In genomic region chrX:11523791-11524190, GRCm38 (mm10) we compare ENCODE assay signal across 33 mouse cellular contexts.
DNase-seq lines count a peak whose midpoint lies in the region; ATAC-seq lines count a peak whose summit lies in the region.
"Had no signal": no experiment of that assay in that cellular context is flagged by ENCODE, and none has a peak within 500 bp of the region (broad histone marks: within the 10 kb centered on the region; RNA-seq: fewer than 3 reads in every experiment).

No protein-coding gene starts in this region.

- DNase-seq in kidney, adult 18-20 months, result no peak
- DNase-seq in kidney, postnatal 4 days, result peak; percentile 7 to 15
- no peak for DNase-seq in kidney, postnatal 36 days
- peak; percentile 40 for DNase-seq in retina, adult 2 months (ENCODE audit: low read depth, low spot score)
- peak; percentile 12 for DNase-seq in yolk sac, embryonic 10.5 days (ENCODE audit: low spot score)
- no peak for DNase-seq in adrenal gland, adult 8-10 months
- no peak for DNase-seq in frontal cortex, postnatal 10 days (ENCODE audit: low spot score in 2 of 2)
- DNase-seq: adrenal gland, postnatal 14 days; cerebellum, adult 11 months; cerebellum, adult 9-10 months; cerebellum, postnatal 36 days; heart, postnatal 36 days; liver; lung, embryonic 14.5 days; lung, postnatal 14 days; right cerebral cortex, adult 18-20 months; right cerebral cortex, postnatal 4 days; thymus, adult 2 months; thymus, postnatal 36 days had no signal

- H3K9ac ChIP-seq in kidney, embryonic 14.5 days (ENCODE audit: low read depth, low read length), result no peak overlapping the region
- H3K9ac ChIP-seq: embryonic facial prominence, embryonic 12.5 days; forebrain, embryonic 15.5 days; hindbrain, embryonic 12.5 days; intestine, embryonic 15.5 days; liver, embryonic 14.5 days; lung, embryonic 14.5 days; midbrain, embryonic 12.5 days; neural tube, embryonic 12.5 days had no signal

- H3K36me3 ChIP-seq in kidney, embryonic 14.5 days (ENCODE audit: control insufficient read depth, insufficient read depth, low read length), result no peaks in the 10 kb centered on the region
- H3K36me3 ChIP-seq: embryonic facial prominence, embryonic 12.5 days; forebrain, embryonic 10.5 days; forebrain, embryonic 15.5 days; heart, embryonic 10.5 days; hindbrain, embryonic 12.5 days; intestine, embryonic 15.5 days; midbrain, embryonic 12.5 days; neural tube, embryonic 12.5 days had no signal

- H3K27ac ChIP-seq in kidney, embryonic 14.5 days (ENCODE audit: low read depth, low read length), result no peak overlapping the region
- H3K27ac ChIP-seq: embryonic facial prominence, embryonic 12.5 days; forebrain, embryonic 10.5 days; forebrain, embryonic 15.5 days; gastrocnemius, adult 2 months; heart, embryonic 10.5 days; hindbrain, embryonic 12.5 days; hindbrain, postnatal 0 days; intestine, embryonic 15.5 days; liver, embryonic 14.5 days; midbrain, embryonic 12.5 days; neural tube, embryonic 12.5 days had no signal

- peak; percentile 86 for ATAC-seq in kidney, embryonic 14.5 days (ENCODE audit: low FRiP score, low TSS enrichment)
- ATAC-seq: forebrain, embryonic 15.5 days; hindbrain, postnatal 0 days; intestine, embryonic 15.5 days; Patski had no signal

- WGBS in kidney, embryonic 14.5 days, result 46% methylated on average over 4 of the region's 4 CpGs

- H3K27me3 ChIP-seq in kidney, embryonic 14.5 days (ENCODE audit: control insufficient read depth, insufficient read depth, low read length), result no peaks in the 10 kb centered on the region
- H3K27me3 ChIP-seq: forebrain, embryonic 15.5 days; neural tube, embryonic 12.5 days had no signal

- no peaks in the 10 kb centered on the region for H3K9me3 ChIP-seq in kidney, embryonic 14.5 days (ENCODE audit: control insufficient read depth, low read length)
- H3K9me3 ChIP-seq: embryonic facial prominence, embryonic 12.5 days; forebrain, embryonic 10.5 days; forebrain, embryonic 15.5 days; heart, embryonic 10.5 days; hindbrain, embryonic 12.5 days; intestine, embryonic 15.5 days; midbrain, embryonic 12.5 days; neural tube, embryonic 12.5 days had no signal

- H3K4me1 ChIP-seq in kidney, embryonic 14.5 days (ENCODE audit: control insufficient read depth, insufficient read depth, low read length), result 0 out of 2 replicates have a peak, but pooled peaks cover 3% of the 10 kb centered on the region
- H3K4me1 ChIP-seq: embryonic facial prominence, embryonic 12.5 days; forebrain, embryonic 10.5 days; forebrain, embryonic 15.5 days; heart, embryonic 10.5 days; hindbrain, embryonic 12.5 days; intestine, embryonic 15.5 days; midbrain, embryonic 12.5 days; neural tube, embryonic 12.5 days had no signal

- H3K4me3 ChIP-seq in kidney, embryonic 14.5 days (ENCODE audit: low read length), result no peak overlapping the region
- H3K4me3 ChIP-seq: embryonic facial prominence, embryonic 12.5 days; forebrain, embryonic 10.5 days; forebrain, embryonic 15.5 days; gastrocnemius, adult 2 months; heart, embryonic 10.5 days; hindbrain, embryonic 12.5 days; intestine, embryonic 15.5 days; midbrain, embryonic 12.5 days; myocyte; neural tube, embryonic 12.5 days had no signal

- H3K4me2 ChIP-seq in kidney, embryonic 14.5 days (replicated peaks; ENCODE audit: low read depth, low read length), result no peak overlapping the region
- H3K4me2 ChIP-seq: embryonic facial prominence, embryonic 12.5 days; forebrain, embryonic 15.5 days; hindbrain, embryonic 12.5 days; intestine, embryonic 15.5 days; lung, embryonic 14.5 days; midbrain, embryonic 12.5 days; neural tube, embryonic 12.5 days had no signal

Comparison
In these comparisons a context has a peak if more than half of its experiments do, and no peak if none do; other contexts are left out.
1. DNase-seq: peak in kidney, postnatal 4 days (2 of 2), retina, adult 2 months (single experiment) and yolk sac, embryonic 10.5 days (single experiment); none in kidney, adult 18-20 months (single experiment), kidney, postnatal 36 days (0 of 2), adrenal gland, adult 8-10 months (single experiment) and frontal cortex, postnatal 10 days (0 of 2).